Mouse (Mus musculus) brain, adult 2 months (tissue): ENCODE measurements around the gene Eif5a.
"Not testable (repeated sequence)": the region's sequence is repeated elsewhere in the genome, so short reads cannot be mapped to it uniquely, and the experiment has no call there.

Experiments
- DNase-seq: peaks from one replicate; pipeline ENCODE4 v3.0.0; 2011; ENCODE audit warnings: low read depth, low spot score

Gene Eif5a

GRCm38 (mm10) chr11:69921114-69922011 lies at the start of gene Eif5a:
Eif5a (minus strand) TSS chr11:69921958.
- DNase-seq, result peak; percentile 100

GRCm38 (mm10) chr11:69970775-69971174 lies 49.0 kb upstream of the Eif5a start:
- DNase-seq, result no peak

- no peak for DNase-seq
Measured at GRCm38 (mm10) chr11:69970222-69970621, 48.5 kb upstream of the Eif5a start.

- no peak for DNase-seq
Measured at GRCm38 (mm10) chr11:69968793-69969192, 47.0 kb upstream of the Eif5a start.

GRCm38 (mm10) chr11:69966860-69967517 lies 45.2 kb upstream of the Eif5a start:
- no peak for DNase-seq

- DNase-seq, result no peak
Measured at GRCm38 (mm10) chr11:69966006-69966859, 44.5 kb upstream of the Eif5a start.

- DNase-seq, result no peak
Measured at GRCm38 (mm10) chr11:69965271-69966005, 43.7 kb upstream of the Eif5a start.

GRCm38 (mm10) chr11:69964650-69965270 lies 43.0 kb upstream of the Eif5a start, which contains the start of gene Cldn7:
Cldn7 (plus strand) TSS chr11:69964779.
- DNase-seq, result no peak

GRCm38 (mm10) chr11:69961841-69962240 lies 40.1 kb upstream of the Eif5a start:
- no peak for DNase-seq

- no peak for DNase-seq
Measured at GRCm38 (mm10) chr11:69960616-69961015, 38.9 kb upstream of the Eif5a start.

- no peak for DNase-seq
Measured at GRCm38 (mm10) chr11:69956218-69956617, 34.5 kb upstream of the Eif5a start.

GRCm38 (mm10) chr11:69955618-69956017 lies 33.9 kb upstream of the Eif5a start:
- DNase-seq, result not testable (repeated sequence)

GRCm38 (mm10) chr11:69953267-69953915 lies 31.6 kb upstream of the Eif5a start:
- no peak for DNase-seq

GRCm38 (mm10) chr11:69952274-69952673 lies 30.5 kb upstream of the Eif5a start:
- no peak for DNase-seq

- peak; percentile 48 for DNase-seq
Measured at GRCm38 (mm10) chr11:69950807-69951459, 29.2 kb upstream of the Eif5a start.

- DNase-seq, result peak; percentile 81
Measured at GRCm38 (mm10) chr11:69948763-69949150, 27.0 kb upstream of the Eif5a start.

- DNase-seq, result peak; percentile 37
Measured at GRCm38 (mm10) chr11:69948066-69948762, 26.5 kb upstream of the Eif5a start, which contains the start of gene Slc2a4. Slc2a4 (minus strand) TSS chr11:69948188.

- no peak for DNase-seq
Measured at GRCm38 (mm10) chr11:69947337-69948065, 25.7 kb upstream of the Eif5a start.
